Mouse (Mus musculus) kidney, adult 11 months (tissue): ENCODE results near the gene Samd14.
"Not testable (repeated sequence)": the region's sequence is repeated elsewhere in the genome, so short reads cannot be mapped to it uniquely, and the experiment has no call there.

ENCODE experiments used
- DNase-seq: peaks from one replicate; pipeline ENCODE4 v3.0.0; 2022

The Samd14 gene

DNA sequence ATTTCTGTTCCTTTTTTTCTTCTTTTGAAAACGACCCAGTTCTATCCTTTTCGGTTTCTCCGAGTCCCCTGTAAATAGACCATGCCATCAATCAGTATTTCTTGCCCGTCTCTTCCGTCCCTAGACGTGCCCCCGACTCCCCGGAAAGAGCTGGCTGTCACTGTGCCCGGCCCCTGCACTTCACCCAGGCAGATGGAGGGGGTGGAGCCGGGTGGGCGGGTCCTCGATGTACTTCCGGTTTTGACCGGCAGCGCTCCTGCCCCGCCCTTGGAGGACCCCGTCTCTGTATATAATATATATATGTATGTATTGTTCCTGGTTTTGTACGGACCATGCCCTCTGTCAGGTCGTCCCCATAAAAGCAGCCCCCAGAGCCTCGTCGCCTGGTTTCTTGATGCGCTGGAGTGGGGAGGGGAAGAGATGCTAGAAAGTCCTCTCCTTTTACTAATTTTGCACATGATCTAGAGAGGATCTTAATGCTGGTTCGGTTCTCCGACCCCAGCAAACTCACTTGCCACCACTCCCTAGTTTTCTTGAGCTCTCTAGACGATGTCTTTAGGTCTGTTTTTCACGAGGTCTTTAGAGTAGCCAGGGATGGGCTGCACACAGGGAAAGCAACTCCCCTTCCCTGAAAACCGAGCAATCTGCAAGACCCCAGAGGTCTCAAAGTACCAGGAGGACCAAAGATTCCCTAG, 3.0 kb upstream of the Samd14 start:
- peak; percentile 71 for DNase-seq

DNA sequence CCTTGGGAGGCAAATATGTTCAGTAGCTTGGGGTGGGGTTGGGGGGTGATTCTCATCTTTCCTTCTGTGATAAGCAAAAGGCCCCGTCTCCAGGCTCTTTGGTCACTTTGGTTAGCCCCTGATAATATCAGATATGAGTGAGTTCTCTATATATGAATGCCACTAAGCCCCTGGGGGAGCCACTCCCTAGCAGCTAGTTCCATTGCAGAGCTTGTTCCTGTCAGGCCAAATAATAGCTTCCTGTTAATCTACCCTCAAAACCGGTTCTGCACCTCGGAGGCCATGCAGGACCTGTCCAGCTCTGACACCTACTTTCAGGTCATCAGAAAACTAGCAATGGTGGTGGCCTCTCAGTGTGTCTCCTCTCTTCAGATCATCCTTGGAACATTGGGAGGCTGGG, 2.3 kb upstream of the Samd14 start:
- DNase-seq = no peak

GRCm38 (mm10) chr11:95008661-95009628, 734 bp upstream of the Samd14 start:
- DNase-seq = no peak

DNA sequence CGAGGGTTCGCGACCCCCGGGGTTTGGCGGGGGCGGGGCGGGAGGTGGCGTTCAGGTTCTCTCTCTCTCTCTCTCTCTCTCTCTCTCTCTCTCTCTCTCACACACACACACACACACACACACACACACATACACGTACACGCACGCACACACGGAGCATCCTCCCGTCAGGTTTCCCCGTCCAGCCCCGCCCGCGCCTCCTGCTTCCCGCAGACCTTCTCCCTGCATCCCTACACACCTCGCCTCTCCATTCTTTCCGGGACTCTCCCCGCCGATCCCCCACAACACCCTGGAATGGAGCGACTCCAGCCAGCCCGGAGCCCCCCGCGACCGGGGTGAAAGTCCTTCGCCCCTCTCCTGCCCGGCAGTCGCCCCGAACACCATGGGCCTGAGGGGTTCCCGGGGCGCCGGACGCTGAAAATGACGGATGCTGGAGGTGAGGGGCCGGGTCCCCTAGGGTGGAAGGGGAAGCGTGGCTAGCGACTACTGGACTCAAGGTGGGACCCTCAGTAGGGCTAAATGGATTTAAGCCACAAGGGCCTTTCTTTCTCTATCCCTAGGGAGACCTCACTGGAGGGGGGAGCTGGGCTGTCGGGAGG, 561 bp downstream of the Samd14 start:
- DNase-seq = no peak

- DNase-seq = not testable (repeated sequence)
Measured at GRCm38 (mm10) chr11:95010841-95011403, 1.2 kb downstream of the Samd14 start.

GRCm38 (mm10) chr11:95011416-95011815, 1.7 kb downstream of the Samd14 start:
- no peak for DNase-seq

DNA sequence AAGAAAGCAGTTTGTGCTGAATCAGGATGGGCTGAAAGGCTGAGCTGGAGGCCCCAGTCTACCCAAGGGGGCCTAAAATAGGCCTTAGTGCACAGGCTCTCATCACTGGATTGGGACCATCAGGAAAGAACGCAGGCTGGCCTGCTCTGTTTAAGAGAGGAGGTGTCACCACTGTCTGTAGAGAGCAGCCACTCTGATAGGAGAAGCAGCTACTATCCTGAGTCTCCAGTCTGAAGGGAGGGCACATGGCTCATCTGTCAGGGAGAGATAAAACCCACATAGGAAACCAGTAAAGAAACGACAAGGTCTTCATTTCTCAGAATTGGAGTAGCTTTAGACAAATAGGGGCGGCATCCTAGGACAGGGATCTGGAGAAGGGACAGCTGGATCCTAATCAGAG, 2.4 kb downstream of the Samd14 start:
- DNase-seq = no peak

GRCm38 (mm10) chr11:95012487-95012886, 2.8 kb downstream of the Samd14 start:
- no peak for DNase-seq

DNA sequence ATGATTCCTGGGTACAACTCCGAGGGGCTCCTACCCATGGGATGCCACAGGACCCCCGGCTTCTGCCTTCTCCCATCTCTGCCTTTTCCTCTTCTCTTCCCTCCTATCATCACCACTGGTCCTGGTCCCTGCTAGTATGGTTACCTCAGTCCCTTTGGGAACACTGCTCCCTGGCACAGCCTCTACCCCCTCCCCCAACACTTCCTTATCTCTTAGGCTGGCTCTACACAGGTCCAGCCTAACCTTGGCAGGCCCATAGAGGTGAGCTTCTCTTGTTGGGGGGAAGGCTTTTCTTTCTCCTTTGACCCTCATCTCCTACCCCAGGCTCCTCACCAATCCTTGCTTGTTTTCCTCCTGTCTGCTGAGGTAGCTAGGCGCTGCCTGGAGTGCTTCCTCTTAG, 5.8 kb downstream of the Samd14 start:
- DNase-seq = no peak

DNA sequence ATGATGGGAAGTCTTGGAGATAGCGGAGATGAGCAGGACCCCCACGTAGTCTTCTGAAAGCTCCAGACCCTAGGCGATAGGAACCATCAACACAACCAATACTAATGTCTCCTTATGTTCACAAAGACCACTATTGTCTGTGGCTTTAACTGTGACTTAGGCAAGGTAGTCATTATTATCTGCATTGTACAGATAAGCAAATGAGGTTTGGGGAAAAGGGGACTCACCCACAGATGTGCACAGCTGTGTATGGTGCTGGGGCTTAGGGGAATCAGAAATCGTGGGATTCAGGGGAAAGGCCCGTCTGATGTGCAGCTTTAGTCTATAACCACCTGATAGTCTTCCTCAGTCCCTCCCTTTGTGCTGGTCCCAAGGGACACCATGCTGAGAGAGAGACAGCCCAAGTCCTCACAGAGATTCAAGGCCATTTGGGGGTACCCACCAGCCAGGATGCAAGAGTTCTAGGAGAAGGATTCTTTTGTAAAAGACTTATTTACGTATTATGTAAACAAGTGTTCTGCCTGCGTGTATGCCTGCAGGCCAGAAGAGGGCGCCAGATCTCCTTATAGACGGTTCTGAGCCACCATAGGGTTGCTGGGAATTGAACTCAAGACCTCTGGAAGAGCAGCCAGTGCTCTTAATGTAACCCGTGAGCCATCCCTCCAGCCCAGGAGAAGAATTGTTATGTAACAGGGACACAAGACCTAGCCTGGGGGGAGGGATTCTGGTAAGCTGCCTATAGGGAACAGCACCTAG, 12.7 kb downstream of the Samd14 start:
- DNase-seq = no peak

DNA sequence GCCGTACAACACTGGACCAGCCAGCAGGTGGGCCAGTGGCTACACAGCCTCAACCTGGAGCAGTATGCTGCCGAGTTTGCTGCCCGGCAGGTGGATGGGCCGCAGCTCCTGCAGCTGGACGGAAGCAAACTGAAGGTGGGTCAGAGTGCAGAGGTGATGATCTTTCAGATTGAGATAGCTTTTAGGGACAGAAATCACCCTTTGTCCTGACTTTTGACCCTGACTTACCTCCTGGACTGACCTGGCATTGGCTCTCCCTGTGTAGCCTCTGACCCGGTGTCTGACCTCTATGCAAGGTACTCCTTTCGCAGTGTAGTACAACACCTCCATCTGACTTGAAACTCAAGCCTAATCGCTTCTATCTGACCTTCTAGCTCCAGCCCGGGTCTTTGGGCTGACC, 13.8 kb downstream of the Samd14 start:
- DNase-seq = no peak

- DNase-seq = peak; percentile 71
Measured at GRCm38 (mm10) chr11:95024439-95025184, 14.9 kb downstream of the Samd14 start.

DNA sequence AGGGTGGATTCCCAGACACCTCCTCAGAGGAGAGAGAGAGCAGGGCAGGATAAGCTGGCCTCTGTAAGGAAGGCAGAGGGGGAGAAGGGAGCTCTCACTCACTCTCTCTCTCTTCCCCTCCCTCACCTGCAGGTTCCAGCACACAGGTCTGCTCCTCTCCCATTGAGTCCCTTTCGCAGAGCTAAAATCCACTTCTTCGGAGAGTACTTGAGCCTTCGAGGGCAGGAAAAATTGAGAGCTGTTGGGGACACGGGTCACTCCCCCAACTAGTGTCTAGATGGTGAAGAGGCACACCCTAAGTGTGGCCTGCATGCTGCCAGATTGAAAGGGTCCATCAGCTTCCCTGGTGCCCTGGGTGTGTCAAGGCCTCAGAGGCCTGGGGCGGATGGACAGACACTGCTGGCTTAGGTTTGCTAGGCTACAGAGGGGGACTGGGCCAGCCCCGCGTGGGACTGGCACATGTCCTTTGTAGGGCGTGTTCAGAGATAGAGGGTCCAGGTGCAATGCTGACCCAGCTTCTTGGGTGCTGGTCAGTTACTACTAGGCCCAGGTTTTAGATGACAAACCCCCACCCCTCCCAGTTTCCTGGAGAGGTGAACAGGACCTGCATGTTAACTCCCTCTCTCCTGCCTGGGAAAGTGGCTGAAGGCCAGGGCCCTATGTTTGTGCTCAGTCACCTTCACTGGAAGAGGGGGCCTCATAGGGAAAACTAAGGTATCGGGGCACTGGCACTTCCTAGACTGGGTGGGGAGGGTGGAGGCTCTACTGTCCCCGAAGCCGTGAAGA, 15.7 kb downstream of the Samd14 start:
- peak; percentile 43 for DNase-seq

DNA sequence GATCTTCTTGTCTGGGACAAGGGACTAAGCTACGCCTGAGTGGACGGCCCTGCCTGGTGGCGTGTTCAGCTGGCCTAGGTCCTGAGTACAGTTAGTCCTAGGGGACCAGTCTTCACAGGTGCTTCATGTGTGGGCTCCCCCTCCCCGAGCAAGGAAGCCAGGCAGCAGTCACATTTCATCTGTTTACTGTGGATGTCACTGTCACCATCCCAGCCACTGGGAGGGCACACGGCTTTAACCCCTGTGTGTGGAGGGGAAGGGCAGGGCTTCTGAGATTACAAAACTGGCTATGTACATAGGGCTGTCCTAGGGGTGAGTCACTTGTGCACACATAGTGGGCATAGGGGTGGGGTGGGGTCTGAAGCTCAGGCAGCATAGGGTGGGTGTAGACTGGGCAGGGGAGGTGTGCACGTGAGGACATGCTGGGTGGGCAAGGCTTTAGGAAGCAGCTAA, 16.4 kb downstream of the Samd14 start:
- peak; percentile 48 for DNase-seq

GRCm38 (mm10) chr11:95026849-95027248, 17.2 kb downstream of the Samd14 start:
- DNase-seq = no peak

GRCm38 (mm10) chr11:95027850-95028470, 18.3 kb downstream of the Samd14 start:
- DNase-seq = no peak

DNA sequence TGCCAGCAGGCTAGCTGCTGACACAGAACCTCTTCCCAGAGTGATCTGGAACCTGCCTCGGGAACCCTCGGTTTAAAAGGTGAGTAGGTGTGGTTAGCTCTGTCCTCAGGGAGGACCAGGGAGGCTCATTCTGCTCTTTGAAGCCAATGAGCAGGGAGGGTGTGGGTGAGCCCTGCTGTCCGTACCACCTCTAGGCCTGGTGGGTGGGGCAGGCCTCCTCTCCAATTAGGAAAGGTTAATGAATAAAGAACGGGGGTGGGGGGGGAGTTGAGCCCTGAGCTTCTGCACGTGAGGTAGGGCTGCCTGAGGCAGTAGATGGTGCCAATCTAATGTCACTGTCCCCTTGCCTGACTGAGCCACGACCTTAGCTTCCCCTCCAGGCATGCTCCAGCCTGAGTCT, 23.3 kb downstream of the Samd14 start:
- peak; percentile 78 for DNase-seq

DNA sequence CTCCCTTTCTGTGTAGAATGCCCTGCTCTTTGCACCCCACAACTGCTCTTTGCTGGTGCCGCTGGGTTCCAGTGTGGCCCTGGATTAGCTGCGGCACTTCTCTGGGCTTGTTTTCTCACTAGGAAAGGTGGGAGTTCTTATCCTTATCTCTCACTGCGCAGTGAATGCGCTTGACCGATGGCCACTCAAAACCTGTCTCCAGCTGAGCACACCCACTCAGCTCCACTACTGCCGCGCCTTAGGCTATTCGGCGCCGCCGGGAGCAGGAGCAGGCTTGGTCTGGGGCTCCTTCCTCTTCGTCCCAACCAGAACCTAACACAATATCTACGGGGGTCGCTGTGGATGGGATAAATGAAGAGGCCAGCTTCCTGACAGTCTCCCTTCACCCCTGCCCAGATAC, 23.9 kb downstream of the Samd14 start:
- DNase-seq = no peak

DNA sequence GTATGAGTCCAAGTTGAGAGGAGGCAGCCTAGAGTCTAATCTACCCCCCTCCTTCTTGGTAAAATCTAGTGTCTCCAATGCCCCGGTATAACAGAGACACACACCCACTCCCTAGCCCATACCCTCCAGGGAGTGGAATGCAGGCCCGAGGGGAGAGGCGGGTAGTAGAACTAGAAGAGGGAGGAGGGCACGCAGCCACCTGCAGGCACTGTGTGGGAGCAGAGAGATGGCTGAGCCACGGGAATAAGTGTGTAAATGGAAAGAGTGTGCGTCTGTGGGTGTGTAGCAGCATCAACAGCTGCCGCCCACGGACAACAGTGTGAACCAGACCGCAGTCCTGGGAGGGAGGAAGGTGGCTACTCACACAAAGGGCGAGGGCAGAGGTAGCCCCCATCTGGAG, 25.2 kb downstream of the Samd14 start:
- DNase-seq = no peak

DNA sequence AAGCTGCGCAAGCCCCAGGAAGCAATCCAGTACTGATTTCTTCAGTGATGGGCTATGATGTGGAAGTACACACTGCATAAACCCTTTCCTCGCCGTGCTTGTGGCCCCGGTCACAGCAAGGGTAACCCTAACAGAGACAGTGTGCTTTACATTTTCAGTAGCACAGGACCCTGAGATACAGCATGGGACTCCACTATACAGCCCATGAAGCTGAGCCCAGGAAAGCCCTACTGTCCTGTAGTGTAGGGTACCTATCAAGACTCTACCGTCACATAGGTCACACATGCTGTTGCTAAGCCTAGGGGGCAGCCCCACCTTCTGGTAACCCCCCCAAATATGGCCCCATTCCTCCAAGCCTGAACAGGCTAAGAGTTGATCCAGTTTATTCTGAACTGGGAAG, 26.8 kb downstream of the Samd14 start:
- no peak for DNase-seq
